Mouse (Mus musculus) heart, adult 18-20 months (tissue): Measurements from ENCODE around the gene Snx8. TPM values are rescaled to one million over a fixed set of nuclear protein-coding genes. Genes with fewer than 3 reads are reported as not detected.

Experiments
- DNase-seq, 2 experiments: peaks; one replicate each; pipeline ENCODE4 v3.0.0; 2021 to 2022; ENCODE audit warnings: mixed read lengths in 1 of 2
- microRNA-seq, 2 experiments: library from miRNA; unstranded; fragments of <30 nt; microRNA quantifications; one replicate each; pipeline ENCODE4 v1.2.0; 2022
- total RNA-seq, 2 experiments: library from RNA; stranded (reverse); gene quantifications; 2 replicates each; pipeline ENCODE4 v1.2.3; 2021

The Snx8 gene
- total RNA-seq, 2 experiments from 2014 or later: 15.3 to 17.3 TPM

- no peak for DNase-seq
Measured at GRCm38 (mm10) chr5:140345244-140345643, 43.8 kb downstream of the Snx8 start.

- DNase-seq: no peak
Measured at GRCm38 (mm10) chr5:140342880-140343279, 46.2 kb downstream of the Snx8 start.

GRCm38 (mm10) chr5:140339836-140340235 lies 49.2 kb downstream of the Snx8 start:
- DNase-seq: no peak

DNA sequence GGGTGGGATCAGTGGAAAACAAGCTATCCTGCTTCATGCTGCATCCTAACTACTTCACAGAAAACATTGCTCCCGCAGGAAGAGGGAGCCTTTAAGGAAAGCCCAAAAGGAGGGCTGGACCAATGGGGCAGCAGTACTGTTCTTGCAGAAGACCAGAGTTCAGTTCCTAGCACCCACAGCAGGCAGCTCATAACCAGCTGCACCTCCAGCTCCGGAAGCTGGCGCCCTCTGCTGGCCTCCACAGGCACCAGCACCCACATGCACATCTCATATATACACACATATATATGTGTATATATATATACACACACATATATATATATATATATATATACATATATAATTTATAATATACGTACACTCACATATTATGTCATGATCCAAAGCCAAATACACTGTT lies 50.3 kb downstream of the Snx8 start:
- no peak for DNase-seq

- peak in 1 of 2 experiments; percentile 57 for DNase-seq
Measured at GRCm38 (mm10) chr5:140336680-140337079, 52.4 kb downstream of the Snx8 start.

DNA sequence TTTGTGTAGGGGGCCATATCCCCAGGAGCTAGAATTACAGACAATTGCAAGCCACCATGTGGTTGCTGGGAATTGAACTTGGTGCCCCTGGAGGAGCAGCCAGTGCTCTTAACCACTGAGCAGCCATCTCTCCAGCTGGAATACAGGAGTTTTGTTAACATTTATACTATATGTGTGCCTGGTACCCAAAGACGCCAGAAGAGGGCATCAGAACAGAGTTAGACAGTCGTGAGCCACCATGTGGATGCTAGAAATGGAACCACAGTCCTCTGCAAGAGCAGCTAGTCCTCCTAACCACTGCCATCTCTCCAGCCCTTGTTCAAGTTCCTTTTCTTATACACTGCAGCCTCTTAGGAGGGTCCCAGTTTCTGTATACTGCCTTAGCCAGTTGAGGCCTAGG lies 55.4 kb downstream of the Snx8 start:
- DNase-seq: no peak

GRCm38 (mm10) chr5:140332519-140332918 lies 56.5 kb downstream of the Snx8 start:
- no peak for DNase-seq

DNA sequence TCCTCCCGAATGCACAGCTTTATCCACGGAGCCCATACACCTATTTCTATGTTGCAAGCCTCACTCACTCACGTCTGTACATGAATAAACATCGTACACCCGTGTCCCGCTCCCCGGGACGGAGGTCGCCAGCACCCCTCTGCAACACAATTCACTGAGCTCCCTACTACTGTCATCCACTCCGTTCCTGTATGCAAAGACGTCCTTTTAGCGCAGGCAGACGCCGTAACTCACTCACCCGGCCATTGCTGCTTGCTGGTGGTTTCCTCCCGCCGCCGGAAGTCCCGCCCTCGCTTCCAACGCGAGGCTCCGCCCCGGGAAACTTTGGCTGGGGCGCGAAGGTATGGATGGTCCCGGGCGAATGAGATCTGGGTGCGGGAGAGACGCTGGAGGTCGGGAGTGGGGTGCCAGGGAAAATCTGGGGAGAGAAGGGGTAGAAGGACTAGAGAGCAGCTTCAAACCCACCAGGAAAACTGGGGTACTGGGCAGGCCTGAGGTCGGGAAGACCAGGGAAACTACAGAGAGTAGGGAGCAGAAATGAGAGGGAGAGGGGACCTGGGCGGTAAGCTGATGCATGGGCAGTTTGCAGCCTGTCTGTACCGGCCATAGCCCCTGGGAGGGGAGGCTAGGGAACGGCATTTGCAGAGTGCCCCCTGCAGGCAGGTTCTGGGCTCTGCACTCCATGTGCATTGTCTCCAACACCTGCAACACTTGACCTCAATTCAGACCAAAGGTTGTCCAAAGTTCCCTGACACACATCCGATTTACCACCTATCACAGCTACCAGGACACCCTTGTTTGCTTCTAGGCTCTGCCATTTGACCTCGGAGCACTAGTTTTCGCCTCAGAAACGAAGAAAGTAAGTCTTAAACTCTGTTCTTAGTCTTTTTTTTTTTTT lies 57.2 kb downstream of the Snx8 start, which contains the start of gene Mrm2:
Gene Mrm2, minus strand, starts transcription at position 284 of the 898 bp plus-strand sequence.
- peak; percentile 87 to 93 for DNase-seq

DNA sequence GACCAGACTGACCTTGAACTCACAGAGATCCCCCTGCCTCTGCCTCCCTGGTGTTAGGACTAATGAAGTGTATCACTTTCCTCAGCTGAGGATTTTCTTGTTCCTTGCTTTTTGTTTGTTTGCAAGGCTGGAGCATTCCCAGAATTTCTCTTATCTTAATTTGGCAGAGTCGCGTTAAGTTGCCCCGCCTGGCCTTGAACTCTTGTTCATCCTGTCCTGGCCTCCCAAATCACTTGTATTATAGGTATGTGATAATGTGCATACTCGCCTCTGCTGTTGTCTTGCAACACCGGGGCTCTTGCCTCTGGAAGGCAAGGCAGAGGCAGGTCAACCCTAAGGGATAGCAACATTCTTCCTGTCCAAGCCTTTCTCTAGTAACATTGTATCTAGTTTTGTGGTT lies 65.0 kb downstream of the Snx8 start:
- no peak for DNase-seq

DNA sequence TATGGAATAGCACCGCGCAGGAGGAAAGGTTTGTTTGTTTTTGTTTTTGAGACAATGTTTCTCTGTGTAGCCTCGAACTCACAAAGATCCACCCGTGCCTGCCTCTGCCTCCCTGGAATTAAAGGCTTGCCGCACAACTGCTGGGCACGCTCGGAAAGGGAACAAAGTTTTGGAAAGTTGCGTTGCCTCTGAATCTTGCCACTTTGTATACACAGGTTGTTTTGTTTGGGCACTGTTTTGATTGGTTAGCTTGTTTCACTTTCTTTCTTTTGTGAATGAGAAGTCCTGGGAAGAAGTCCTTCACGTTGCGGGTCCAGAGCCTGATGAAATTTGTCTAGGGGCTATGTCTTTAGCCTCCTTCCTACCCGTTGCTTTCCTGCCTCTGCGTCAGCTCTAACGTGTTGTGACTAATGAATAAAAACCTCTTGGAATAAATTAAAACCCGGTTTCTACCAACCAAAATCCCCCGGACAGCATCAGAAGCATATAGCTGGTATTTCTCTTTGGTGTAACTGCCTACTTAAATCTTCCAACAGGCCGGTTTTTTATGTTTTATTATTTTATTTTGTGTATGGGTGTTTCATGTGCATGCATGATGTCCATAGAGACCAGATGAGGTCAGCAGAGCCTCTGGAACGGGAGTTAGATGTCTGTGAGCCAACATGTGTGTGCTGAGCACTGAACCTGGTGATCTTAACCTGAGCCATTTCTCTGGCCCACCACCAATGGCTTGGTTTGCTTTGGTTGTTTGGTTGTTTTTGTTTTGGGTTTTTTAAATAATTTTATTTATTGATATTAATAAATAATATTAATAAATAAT lies 67.1 kb downstream of the Snx8 start:
- DNase-seq: no peak

- peak; percentile 95 to 97 for DNase-seq
Measured at GRCm38 (mm10) chr5:140321042-140321755, 67.9 kb downstream of the Snx8 start, which contains the start of the genes Mad1l1 and Nudt1. Gene Mad1l1, minus strand, starts transcription at chr5:140321552. Gene Nudt1, plus strand, starts transcription at chr5:140321656.

DNA sequence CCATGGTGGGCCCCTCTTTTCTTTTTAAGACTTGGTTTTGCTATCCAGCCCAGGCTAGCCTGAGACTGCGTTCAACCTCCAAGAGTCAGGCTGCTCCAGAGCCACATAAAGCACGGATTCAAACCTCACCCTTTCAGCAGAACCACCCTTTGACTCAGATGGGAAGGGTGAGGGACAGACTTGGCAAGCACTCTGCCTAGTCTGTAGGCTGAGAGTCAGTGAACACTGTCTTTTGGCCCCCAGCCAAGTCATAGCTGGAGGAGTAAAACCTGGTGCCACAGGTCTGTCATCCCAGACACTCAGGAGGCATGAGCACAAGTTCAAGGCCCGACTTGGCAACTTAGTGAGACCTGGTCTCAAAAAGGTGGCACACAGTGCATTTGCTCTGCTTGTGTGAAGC lies 72.3 kb downstream of the Snx8 start:
- no peak for DNase-seq

GRCm38 (mm10) chr5:140307602-140308001 lies 81.5 kb downstream of the Snx8 start:
- peak in 1 of 2 experiments; percentile 10 for DNase-seq

DNA sequence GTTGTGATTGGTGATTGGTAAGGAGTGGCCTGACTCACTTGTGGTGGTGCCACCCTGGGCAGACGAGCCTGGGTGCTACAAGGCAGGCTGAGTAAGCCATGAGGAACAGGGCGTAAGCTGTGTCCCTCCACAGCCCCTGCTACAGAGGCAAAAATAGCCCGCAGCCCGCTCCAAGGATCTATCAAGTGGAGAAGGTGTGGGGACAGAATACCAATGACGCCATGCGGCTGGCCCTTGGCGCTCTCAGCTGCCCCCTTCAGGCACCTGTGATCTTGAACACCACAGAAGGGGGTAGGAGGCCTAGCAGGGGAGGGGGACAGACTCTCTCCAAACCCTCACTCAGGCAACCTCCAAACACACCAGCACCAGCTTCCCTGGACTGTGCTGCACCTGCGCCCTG lies 83.0 kb downstream of the Snx8 start:
- peak; percentile 69 to 70 for DNase-seq

DNA sequence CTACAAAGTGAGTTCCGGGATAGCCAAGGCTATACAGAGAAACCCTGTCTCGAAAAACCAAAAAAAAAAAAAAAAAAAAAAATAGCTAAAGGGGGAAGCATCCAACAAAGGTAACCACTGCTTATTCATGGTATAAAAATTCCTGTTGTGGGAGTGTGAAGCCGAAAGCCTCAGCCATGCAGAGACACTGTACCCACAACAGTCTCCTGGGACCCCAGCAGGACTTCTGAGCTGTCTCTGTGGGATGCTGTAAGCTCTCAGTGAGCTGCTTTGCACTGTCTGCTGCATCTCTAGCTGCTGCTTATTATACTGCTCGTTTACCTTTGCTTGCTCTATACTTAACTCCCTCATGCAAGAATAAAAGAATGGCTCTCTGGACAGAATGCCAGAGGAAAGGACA lies 90.8 kb downstream of the Snx8 start:
- no peak for DNase-seq

- DNase-seq: peak; percentile 45 to 70
Measured at GRCm38 (mm10) chr5:140292152-140292551, 96.9 kb downstream of the Snx8 start.

Small RNAs within 50 kb of the gene (microRNA-seq; reads per million reads assigned to microRNA genes)
- 0 reads per million in 2 experiments for gene Mir7038

Other genes starting within 250 kb of the Snx8 start
- 1 to 10 TPM; 8.4 to 8.5 TPM for gene Mad1l1, start 67.7 kb downstream of the Snx8 start, total RNA-seq
- gene Nudt1, start 67.6 kb downstream of the Snx8 start, total RNA-seq: 10 to 100 TPM; 10.1 to 13.0 TPM
- gene Mrm2, start 57.4 kb downstream of the Snx8 start, total RNA-seq: 10 to 100 TPM; 13.7 to 14.4 TPM
- 10 to 100 TPM; 97.4 to 97.6 TPM for gene Eif3b, start 30.1 kb upstream of the Snx8 start, total RNA-seq
- gene Gm4869, start 56.4 kb upstream of the Snx8 start, total RNA-seq: not detected
- 1 to 10 TPM; 4.9 to 6.9 TPM for gene Chst12, start 116.3 kb upstream of the Snx8 start, total RNA-seq
- not detected for gene Grifin, start 175.8 kb upstream of the Snx8 start, total RNA-seq
- gene Lfng, start 218.1 kb upstream of the Snx8 start, total RNA-seq: 1 to 10 TPM; 6.7 to 9.9 TPM